Mouse (Mus musculus): ENCODE data around the gene Ccdc34. TPM values are rescaled to one million over a fixed set of nuclear protein-coding genes. Genes with fewer than 3 reads are reported as not detected.

Ccdc34 gene
- polyA plus RNA-seq, 1 experiment from 2014 or later: 59.7 TPM

DNA sequence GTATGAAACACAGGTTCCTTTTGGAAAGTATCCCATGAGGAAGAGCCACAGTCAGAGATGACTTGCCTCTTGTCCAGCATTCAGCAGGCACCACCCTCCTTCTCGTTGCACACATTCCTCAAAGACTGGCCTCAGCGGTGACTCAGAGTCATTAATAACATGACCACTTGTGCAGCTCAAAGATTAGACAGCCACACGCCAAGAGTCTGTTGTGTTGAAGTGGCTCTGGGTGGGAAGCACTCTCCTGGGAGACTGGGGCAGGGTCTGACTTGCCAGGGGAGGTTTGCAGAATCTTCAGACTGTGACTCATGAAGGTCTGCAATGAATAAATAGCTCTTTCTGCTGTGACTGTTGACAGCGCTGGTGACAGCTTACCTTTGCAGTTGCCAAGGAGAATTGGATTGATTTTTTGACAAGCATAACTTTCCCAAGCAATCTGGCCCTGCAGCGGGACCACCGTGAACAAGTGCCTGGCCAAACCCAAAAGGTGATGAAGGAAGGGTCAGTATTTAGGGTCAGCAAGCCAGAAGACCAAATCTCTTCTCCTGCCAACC, 168.9 kb downstream of the Ccdc34 start:
- peaks cover 48% of the 10 kb centered on the region for H3K4me1 ChIP-seq (ENCODE audit: control insufficient read depth, insufficient read depth, low read length)
- WGBS: 34% methylated on average over 6 of the region's 6 CpGs
- H3K9me3 ChIP-seq (ENCODE audit: control insufficient read depth, low read length): no peaks in the 10 kb centered on the region
- H3K4me2 ChIP-seq (replicated peaks; ENCODE audit: low read depth, low read length): no peak overlapping the region
- no peaks in the 10 kb centered on the region for H3K36me3 ChIP-seq (ENCODE audit: control insufficient read depth, insufficient read depth, low read length)
- no peaks in the 10 kb centered on the region for H3K27me3 ChIP-seq (ENCODE audit: control insufficient read depth, insufficient read depth, low read length)
- no peak overlapping the region for H3K4me3 ChIP-seq (ENCODE audit: low read length)
- H3K27ac ChIP-seq (ENCODE audit: low read depth, low read length): no peak overlapping the region
- H3K9ac ChIP-seq (ENCODE audit: low read depth, low read length): no peak overlapping the region
- peak; percentile 30; the same call in 1 of the 2 replicates for ATAC-seq (ENCODE audit: low FRiP score, low TSS enrichment)

GRCm38 (mm10) chr2:110188696-110189397, 171.2 kb downstream of the Ccdc34 start:
- Histone ChIP-seq H3K27ac (ENCODE audit: low read depth, low read length) (peak overlapping the region; percentile 47; the same call in 1 of the 2 replicates), H3K27me3 (ENCODE audit: control insufficient read depth, insufficient read depth, low read length) (no peaks in the 10 kb centered on the region), H3K9ac (ENCODE audit: low read depth, low read length) (no peak overlapping the region), H3K4me1 (ENCODE audit: control insufficient read depth, insufficient read depth, low read length) (peaks cover 52% of the 10 kb centered on the region), H3K4me3 (ENCODE audit: low read length) (no peak overlapping the region), H3K36me3 (ENCODE audit: control insufficient read depth, insufficient read depth, low read length) (no peaks in the 10 kb centered on the region), H3K9me3 (ENCODE audit: control insufficient read depth, low read length) (no peaks in the 10 kb centered on the region), H3K4me2 (replicated peaks; ENCODE audit: low read depth, low read length) (no peak overlapping the region)
- 56% methylated on average over 4 of the region's 4 CpGs for WGBS
- ATAC-seq (ENCODE audit: low FRiP score, low TSS enrichment): no peak

GRCm38 (mm10) chr2:110190416-110190815, 172.8 kb downstream of the Ccdc34 start:
- ATAC-seq (ENCODE audit: low FRiP score, low TSS enrichment): no peak
- H3K27me3 ChIP-seq (ENCODE audit: control insufficient read depth, insufficient read depth, low read length): no peaks in the 10 kb centered on the region
- H3K4me3 ChIP-seq (ENCODE audit: low read length): no peak overlapping the region
- peaks cover 52% of the 10 kb centered on the region for H3K4me1 ChIP-seq (ENCODE audit: control insufficient read depth, insufficient read depth, low read length)
- no peaks in the 10 kb centered on the region for H3K9me3 ChIP-seq (ENCODE audit: control insufficient read depth, low read length)
- H3K36me3 ChIP-seq (ENCODE audit: control insufficient read depth, insufficient read depth, low read length): no peaks in the 10 kb centered on the region
- WGBS: 86% methylated on average over 2 of the region's 2 CpGs
- no peak overlapping the region for H3K27ac ChIP-seq (ENCODE audit: low read depth, low read length)
- H3K9ac ChIP-seq (ENCODE audit: low read depth, low read length): no peak overlapping the region
- no peak overlapping the region for H3K4me2 ChIP-seq (replicated peaks; ENCODE audit: low read depth, low read length)

DNA sequence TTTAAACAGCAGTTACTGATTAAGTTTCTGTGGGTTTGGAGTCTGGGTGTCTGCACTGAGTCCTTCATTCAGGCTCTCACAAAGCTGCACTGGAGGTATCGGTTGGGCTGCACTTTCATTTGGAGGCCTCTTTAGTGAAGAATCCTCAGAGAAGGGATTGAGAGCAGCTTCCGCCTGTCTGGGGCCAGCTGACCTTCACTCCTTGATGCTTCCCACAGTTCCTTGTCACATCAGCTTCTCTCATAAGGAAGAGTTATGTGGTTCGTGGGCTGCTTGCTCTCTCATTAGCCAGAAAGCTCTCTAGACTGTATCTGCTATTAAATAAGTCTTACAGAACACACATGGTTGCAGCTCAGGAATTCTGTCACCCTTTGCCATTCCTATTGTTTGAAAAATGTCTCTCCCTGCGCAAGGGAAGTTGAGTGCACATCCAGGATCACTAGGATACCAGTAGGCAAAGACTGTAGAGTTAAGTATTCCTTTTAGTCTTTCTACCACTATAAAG, 173.6 kb downstream of the Ccdc34 start:
- Histone ChIP-seq H3K27ac (ENCODE audit: low read depth, low read length) (peak overlapping the region; percentile 88; the same call in 1 of the 2 replicates), H3K4me3 (ENCODE audit: low read length) (no peak overlapping the region), H3K9me3 (ENCODE audit: control insufficient read depth, low read length) (no peaks in the 10 kb centered on the region), H3K9ac (ENCODE audit: low read depth, low read length) (no peak overlapping the region), H3K27me3 (ENCODE audit: control insufficient read depth, insufficient read depth, low read length) (no peaks in the 10 kb centered on the region), H3K4me2 (replicated peaks; ENCODE audit: low read depth, low read length) (no peak overlapping the region), H3K36me3 (ENCODE audit: control insufficient read depth, insufficient read depth, low read length) (no peaks in the 10 kb centered on the region), H3K4me1 (ENCODE audit: control insufficient read depth, insufficient read depth, low read length) (peaks cover 52% of the 10 kb centered on the region)
- ATAC-seq (ENCODE audit: low FRiP score, low TSS enrichment): peak; percentile 21; the same call in 1 of the 2 replicates
- 17% methylated on average over 4 of the region's 4 CpGs for WGBS

- H3K4me2 ChIP-seq (replicated peaks; ENCODE audit: low read depth, low read length): peak overlapping the region; percentile 31
- H3K4me1 ChIP-seq (ENCODE audit: control insufficient read depth, insufficient read depth, low read length): peaks cover 47% of the 10 kb centered on the region
- H3K4me3 ChIP-seq (ENCODE audit: low read length): no peak overlapping the region
- H3K27ac ChIP-seq (ENCODE audit: low read depth, low read length): peak overlapping the region; percentile 88
- peak; percentile 86 for ATAC-seq (ENCODE audit: low FRiP score, low TSS enrichment)
- 7% methylated on average over 15 of the region's 15 CpGs for WGBS
- no peaks in the 10 kb centered on the region for H3K36me3 ChIP-seq (ENCODE audit: control insufficient read depth, insufficient read depth, low read length)
- no peak overlapping the region; the same call in 1 of the 2 replicates for H3K9ac ChIP-seq (ENCODE audit: low read depth, low read length)
- no peaks in the 10 kb centered on the region for H3K9me3 ChIP-seq (ENCODE audit: control insufficient read depth, low read length)
- H3K27me3 ChIP-seq (ENCODE audit: control insufficient read depth, insufficient read depth, low read length): no peaks in the 10 kb centered on the region
These were observed 174.5 kb downstream of the Ccdc34 start for GRCm38 (mm10) chr2:110191965-110192701.

DNA sequence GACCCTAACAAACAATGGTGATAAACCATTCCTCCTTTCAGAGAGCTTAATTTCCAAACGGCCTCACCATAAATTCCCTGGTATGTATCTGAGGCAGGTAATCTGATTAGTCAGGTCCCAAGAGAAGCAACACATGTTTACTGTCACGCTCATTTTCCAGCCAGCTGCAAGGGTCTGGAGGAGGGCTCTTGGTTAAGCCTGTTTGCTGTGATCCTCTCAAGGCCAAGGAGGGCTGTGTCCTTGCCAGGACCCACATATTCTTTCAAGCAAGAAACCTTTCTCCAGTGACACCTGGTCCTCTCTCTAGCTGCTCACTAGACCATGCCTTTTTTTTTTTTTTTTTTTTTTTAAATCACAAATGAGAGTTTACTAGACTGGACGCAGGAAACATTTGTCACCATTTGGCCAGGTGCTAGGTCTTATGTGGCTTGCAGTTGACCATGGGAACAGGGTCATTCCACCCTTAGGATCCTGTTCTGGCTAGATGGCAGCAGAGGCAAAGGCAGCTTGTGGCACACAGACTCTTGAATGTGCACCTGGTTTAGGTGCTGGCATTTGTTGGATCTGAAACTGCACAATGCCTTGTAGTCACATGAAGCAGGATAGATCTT, 175.2 kb downstream of the Ccdc34 start:
- Histone ChIP-seq H3K27ac (ENCODE audit: low read depth, low read length) (peak overlapping the region; percentile 88), H3K4me1 (ENCODE audit: control insufficient read depth, insufficient read depth, low read length) (peaks cover 44% of the 10 kb centered on the region), H3K36me3 (ENCODE audit: control insufficient read depth, insufficient read depth, low read length) (no peaks in the 10 kb centered on the region), H3K4me3 (ENCODE audit: low read length) (no peak overlapping the region), H3K9me3 (ENCODE audit: control insufficient read depth, low read length) (no peaks in the 10 kb centered on the region), H3K27me3 (ENCODE audit: control insufficient read depth, insufficient read depth, low read length) (no peaks in the 10 kb centered on the region), H3K4me2 (replicated peaks; ENCODE audit: low read depth, low read length) (peak overlapping the region; percentile 31), H3K9ac (ENCODE audit: low read depth, low read length) (no peak overlapping the region; the same call in 1 of the 2 replicates)
- peak; percentile 89 for ATAC-seq (ENCODE audit: low FRiP score, low TSS enrichment)
- WGBS: 7% methylated on average over 3 of the region's 3 CpGs

GRCm38 (mm10) chr2:110196551-110196950, 178.9 kb downstream of the Ccdc34 start:
- Histone ChIP-seq H3K4me3 (ENCODE audit: low read length) (no peak overlapping the region), H3K36me3 (ENCODE audit: control insufficient read depth, insufficient read depth, low read length) (no peaks in the 10 kb centered on the region), H3K27me3 (ENCODE audit: control insufficient read depth, insufficient read depth, low read length) (no peaks in the 10 kb centered on the region), H3K4me2 (replicated peaks; ENCODE audit: low read depth, low read length) (no peak overlapping the region), H3K4me1 (ENCODE audit: control insufficient read depth, insufficient read depth, low read length) (peaks cover 17% of the 10 kb centered on the region), H3K9ac (ENCODE audit: low read depth, low read length) (no peak overlapping the region), H3K9me3 (ENCODE audit: control insufficient read depth, low read length) (no peaks in the 10 kb centered on the region), H3K27ac (ENCODE audit: low read depth, low read length) (no peak overlapping the region)
- ATAC-seq (ENCODE audit: low FRiP score, low TSS enrichment): no peak
- WGBS: 65% methylated on average over 2 of the region's 2 CpGs

GRCm38 (mm10) chr2:110199648-110200047, 182.0 kb downstream of the Ccdc34 start:
- WGBS: 48% methylated on average over 1 of the region's 1 CpGs
- Histone ChIP-seq H3K4me3 (ENCODE audit: low read length) (no peak overlapping the region), H3K4me1 (ENCODE audit: control insufficient read depth, insufficient read depth, low read length) (peaks cover 2% of the 10 kb centered on the region; the same call in 1 of the 2 replicates), H3K36me3 (ENCODE audit: control insufficient read depth, insufficient read depth, low read length) (no peaks in the 10 kb centered on the region), H3K4me2 (replicated peaks; ENCODE audit: low read depth, low read length) (no peak overlapping the region), H3K9ac (ENCODE audit: low read depth, low read length) (no peak overlapping the region), H3K27me3 (ENCODE audit: control insufficient read depth, insufficient read depth, low read length) (no peaks in the 10 kb centered on the region), H3K9me3 (ENCODE audit: control insufficient read depth, low read length) (no peaks in the 10 kb centered on the region), H3K27ac (ENCODE audit: low read depth, low read length) (no peak overlapping the region)
- ATAC-seq (ENCODE audit: low FRiP score, low TSS enrichment): no peak

Data from kidney, embryonic 14.5 days (tissue).